Mouse (Mus musculus): Measurements from ENCODE around the gene Hist1h2ap. TPM values are rescaled to one million over a fixed set of nuclear protein-coding genes. Genes with fewer than 3 reads are reported as not detected.
"Not testable (repeated sequence)": the region's sequence is repeated elsewhere in the genome, so short reads cannot be mapped to it uniquely, and the experiment has no call there.

Hist1h2ap gene
- 71.3 and 78.4 TPM in 2 replicates for polyA plus RNA-seq (2012; rRNA removed)

DNA sequence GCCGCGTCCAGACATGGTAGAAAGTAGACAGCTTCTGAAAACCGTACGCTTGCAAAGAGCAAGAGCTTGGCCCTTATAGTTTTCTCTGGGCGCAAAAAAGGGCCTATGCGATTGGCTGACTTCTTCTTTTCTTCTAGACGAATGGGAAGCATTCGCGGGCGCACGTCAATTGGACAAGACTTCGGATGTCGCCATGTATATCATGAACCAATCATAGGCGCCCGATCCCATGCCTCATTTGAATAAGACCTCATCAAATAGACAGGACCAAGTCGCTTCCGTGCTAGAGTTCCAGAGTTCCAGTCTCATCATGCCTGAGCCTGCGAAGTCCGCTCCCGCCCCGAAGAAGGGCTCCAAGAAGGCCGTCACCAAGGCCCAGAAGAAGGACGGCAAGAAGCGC lies at the start of gene Hist1h2ap, which contains the start of gene Hist1h2br:
Hist1h2ap (minus strand) TSS at position 47 of the 400 bp plus-strand sequence.
Hist1h2br (plus strand) TSS at position 283 of the 400 bp plus-strand sequence.
- DNase-seq (ENCODE audit: low read depth): not testable (repeated sequence)

GRCm38 (mm10) chr13:21882760-21883405 lies 49.6 kb upstream of the Hist1h2ap start:
- peak; percentile 65 for DNase-seq (ENCODE audit: low read depth)
- TF ChIP-seq CTCF (IDR thresholded peaks at IDR 0.05; ENCODE audit: borderline replicate concordance, extremely low read depth, insufficient read depth, insufficient read length): no peak
- no peak for TF ChIP-seq POLR2A (IDR thresholded peaks at IDR 0.05; ENCODE audit: borderline replicate concordance, extremely low read depth, insufficient read depth, insufficient read length, poor library complexity, severe bottlenecking)

DNA sequence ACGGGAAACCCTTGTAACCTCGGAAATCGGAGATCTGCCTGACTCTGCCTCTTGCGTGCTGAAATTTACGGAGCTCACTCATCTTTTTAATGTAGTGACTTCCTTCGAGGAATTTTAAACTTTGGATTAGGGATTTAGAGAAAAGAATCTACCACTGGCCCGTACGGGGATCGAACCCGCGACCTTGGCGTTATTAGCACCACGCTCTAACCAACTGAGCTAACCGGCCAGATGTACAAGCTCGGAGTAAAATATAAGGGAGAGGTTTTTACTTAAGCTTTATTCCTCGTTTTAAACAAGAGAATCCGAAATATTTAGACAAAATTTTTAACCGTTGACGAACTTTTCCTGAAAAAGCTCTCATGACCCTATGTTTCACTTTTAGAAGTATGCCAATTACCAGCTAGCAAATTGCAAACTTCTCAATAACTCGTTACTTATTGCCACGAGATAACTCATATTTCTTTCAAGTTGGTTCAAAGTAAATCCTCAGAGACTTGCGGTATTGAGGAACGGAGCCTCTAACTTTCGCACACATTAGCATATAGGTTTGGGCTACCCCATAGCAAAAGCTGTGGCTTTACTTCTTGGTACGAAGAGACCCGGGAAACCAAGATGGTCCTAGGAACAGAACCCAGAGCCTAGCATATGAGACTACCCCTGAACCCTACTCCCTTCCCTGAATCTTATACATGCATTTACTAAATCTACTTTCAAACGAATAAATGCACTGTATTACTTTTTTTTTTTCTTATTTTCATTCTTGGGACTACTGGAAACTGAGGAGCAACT lies 48.8 kb upstream of the Hist1h2ap start:
- TF ChIP-seq CTCF (IDR thresholded peaks at IDR 0.05; ENCODE audit: borderline replicate concordance, extremely low read depth, insufficient read depth, insufficient read length) (no peak), POLR2A (IDR thresholded peaks at IDR 0.05; ENCODE audit: borderline replicate concordance, extremely low read depth, insufficient read depth, insufficient read length, poor library complexity, severe bottlenecking) (no peak)
- peak; percentile 29 for DNase-seq (ENCODE audit: low read depth)

DNA sequence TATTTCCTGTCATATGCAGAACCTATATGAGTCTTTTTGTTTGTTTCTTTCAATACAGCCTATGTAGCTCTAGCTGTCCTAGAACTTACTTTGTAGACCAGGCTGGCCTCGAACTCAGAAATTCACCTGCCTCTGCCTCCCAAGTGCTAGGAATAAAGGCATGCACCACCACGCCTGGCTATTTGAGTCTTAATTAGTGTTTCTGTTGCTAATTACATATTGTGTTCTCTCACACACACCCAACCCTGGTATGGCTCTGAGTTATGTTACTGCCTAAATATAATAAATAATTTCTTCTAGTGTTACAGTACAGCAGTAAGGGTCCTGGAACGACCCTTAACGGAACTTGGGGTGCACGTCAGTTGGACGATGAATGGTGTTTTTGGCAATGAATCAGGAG lies 47.4 kb upstream of the Hist1h2ap start:
- TF ChIP-seq CTCF (IDR thresholded peaks at IDR 0.05; ENCODE audit: borderline replicate concordance, extremely low read depth, insufficient read depth, insufficient read length): no peak
- no peak for TF ChIP-seq POLR2A (IDR thresholded peaks at IDR 0.05; ENCODE audit: borderline replicate concordance, extremely low read depth, insufficient read depth, insufficient read length, poor library complexity, severe bottlenecking)
- DNase-seq (ENCODE audit: low read depth): no peak

GRCm38 (mm10) chr13:21865503-21865902 lies 32.2 kb upstream of the Hist1h2ap start:
- DNase-seq (ENCODE audit: low read depth): not testable (repeated sequence)

DNA sequence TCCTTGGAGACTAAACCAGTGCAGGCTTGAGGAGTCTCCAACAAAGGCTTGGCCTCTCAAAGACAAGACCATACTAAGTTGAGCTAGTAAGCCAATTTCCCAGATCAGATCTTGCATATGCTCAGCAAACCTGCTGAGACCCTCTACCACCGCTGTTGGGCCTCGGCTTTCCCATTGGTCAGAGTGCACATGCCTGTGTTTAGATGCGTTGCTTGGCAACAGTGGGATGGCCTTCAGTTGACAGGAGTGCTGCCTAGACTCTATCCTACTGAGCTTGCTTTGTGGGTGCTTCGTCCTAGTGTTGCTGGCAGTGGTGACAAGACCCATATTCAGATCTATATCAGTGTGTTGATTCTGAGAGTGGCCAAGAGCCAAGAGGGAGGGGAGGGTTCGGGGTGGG lies 28.3 kb upstream of the Hist1h2ap start:
- no peak for TF ChIP-seq CTCF (IDR thresholded peaks at IDR 0.05; ENCODE audit: borderline replicate concordance, extremely low read depth, insufficient read depth, insufficient read length)
- TF ChIP-seq POLR2A (IDR thresholded peaks at IDR 0.05; ENCODE audit: borderline replicate concordance, extremely low read depth, insufficient read depth, insufficient read length, poor library complexity, severe bottlenecking): no peak
- peak; percentile 26 for DNase-seq (ENCODE audit: low read depth)

GRCm38 (mm10) chr13:21855698-21856162 lies 22.4 kb upstream of the Hist1h2ap start:
- no peak for TF ChIP-seq POLR2A (IDR thresholded peaks at IDR 0.05; ENCODE audit: borderline replicate concordance, extremely low read depth, insufficient read depth, insufficient read length, poor library complexity, severe bottlenecking)
- peak; percentile 69 for DNase-seq (ENCODE audit: low read depth)

DNA sequence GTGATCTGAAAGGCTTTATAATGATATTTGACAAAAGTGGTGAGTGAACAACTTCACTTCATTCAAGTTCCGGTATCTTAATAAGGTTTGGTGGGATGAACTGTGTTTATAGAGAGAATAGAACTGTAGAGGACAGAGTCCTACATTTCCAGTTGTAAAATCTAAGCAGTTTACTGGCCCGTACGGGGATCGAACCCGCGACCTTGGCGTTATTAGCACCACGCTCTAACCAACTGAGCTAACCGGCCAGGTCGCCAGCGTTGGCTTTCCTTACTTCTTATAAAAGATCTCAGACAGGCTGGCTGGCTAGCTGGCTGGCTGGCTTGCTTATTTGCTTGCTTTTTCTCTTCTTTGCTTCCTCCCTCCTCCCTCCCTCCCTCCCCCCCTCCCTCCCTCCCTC lies 21.8 kb upstream of the Hist1h2ap start:
- DNase-seq (ENCODE audit: low read depth): peak; percentile 69
- TF ChIP-seq POLR2A (IDR thresholded peaks at IDR 0.05; ENCODE audit: borderline replicate concordance, extremely low read depth, insufficient read depth, insufficient read length, poor library complexity, severe bottlenecking): no peak
- no peak for TF ChIP-seq CTCF (IDR thresholded peaks at IDR 0.05; ENCODE audit: borderline replicate concordance, extremely low read depth, insufficient read depth, insufficient read length)

DNA sequence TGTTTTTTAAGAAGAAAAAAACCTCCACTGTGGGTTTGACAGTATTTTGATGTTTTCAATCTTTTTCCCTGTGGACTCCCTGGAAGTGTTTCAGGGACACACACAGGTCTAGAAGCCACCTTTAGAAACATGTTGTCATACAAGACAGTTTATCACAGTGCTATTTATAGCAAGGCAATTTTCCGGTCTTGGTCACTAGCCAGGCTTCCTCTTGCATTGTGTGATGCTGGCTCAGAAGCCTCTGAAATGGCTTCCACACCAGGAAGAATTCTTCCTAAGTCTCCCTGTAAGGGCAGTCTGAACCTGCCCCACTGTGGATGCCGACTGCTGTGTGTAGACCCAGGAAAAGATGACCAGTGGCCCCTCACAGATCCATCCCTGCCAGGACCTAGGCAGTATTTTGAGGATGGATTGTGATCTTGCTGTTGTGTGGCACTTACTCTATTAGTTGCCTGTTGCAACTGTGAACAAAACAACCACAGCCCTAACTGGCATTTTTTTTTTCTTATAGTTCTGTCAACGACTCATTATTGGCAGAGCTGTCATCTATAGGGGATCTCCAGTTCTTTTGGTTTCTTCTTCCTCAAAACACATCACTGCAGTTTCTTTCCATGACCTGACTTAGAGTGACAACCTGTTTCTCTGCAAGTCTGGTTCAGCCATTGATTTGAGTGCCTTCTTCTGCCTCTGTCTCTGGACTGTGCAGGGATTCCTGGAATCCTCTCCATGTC lies 19.1 kb upstream of the Hist1h2ap start:
- TF ChIP-seq POLR2A (IDR thresholded peaks at IDR 0.05; ENCODE audit: borderline replicate concordance, extremely low read depth, insufficient read depth, insufficient read length, poor library complexity, severe bottlenecking) (no peak), CTCF (IDR thresholded peaks at IDR 0.05; ENCODE audit: borderline replicate concordance, extremely low read depth, insufficient read depth, insufficient read length) (no peak)
- DNase-seq (ENCODE audit: low read depth): peak; percentile 4

DNA sequence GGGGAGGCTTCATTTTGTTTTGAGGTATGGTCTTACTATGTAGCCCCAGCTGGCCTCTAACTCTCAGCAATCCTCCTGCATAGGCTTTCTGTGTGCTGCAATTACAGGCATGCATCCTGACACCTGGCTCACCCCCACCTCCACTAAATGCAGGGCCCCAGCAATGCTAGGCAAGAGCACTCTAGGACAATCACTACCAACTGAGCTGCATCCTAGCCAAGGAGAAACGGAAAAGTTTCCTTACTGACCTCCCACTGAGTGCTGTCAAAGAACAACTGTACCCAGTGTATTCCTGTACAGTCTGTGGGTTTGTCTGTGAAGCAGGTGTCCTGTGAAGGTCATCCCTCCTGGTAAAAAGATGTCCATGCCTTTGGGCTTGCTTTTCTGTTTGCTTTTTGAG lies 17.4 kb upstream of the Hist1h2ap start:
- not testable (repeated sequence) for DNase-seq (ENCODE audit: low read depth)

DNA sequence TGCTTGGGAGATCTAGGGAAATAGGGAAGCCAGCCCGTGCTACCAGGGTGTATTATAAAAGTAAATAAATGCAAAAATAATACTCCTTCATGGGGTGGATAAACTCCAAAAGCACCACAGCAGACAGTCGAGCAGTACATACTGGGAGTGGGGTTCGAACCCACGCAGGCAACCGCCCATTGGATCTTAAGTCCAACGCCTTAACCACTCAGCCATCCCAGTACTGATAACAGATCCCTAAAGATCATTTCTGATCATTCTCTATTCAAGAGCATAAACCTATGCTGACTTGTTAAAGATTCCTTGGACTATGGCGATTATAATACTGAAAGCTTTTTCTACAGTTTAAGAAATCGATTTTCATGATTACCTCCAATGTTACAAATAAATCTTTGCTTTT lies 14.6 kb upstream of the Hist1h2ap start:
- peak; percentile 17 for DNase-seq (ENCODE audit: low read depth)

GRCm38 (mm10) chr13:21846356-21846755 lies 13.0 kb upstream of the Hist1h2ap start:
- DNase-seq (ENCODE audit: low read depth): not testable (repeated sequence)

More for the DNA sequence above, 14.6 kb upstream of the Hist1h2ap start:
- TF ChIP-seq POLR2A (IDR thresholded peaks at IDR 0.05; ENCODE audit: borderline replicate concordance, extremely low read depth, insufficient read depth, insufficient read length, poor library complexity, severe bottlenecking) (no peak), CTCF (IDR thresholded peaks at IDR 0.05; ENCODE audit: borderline replicate concordance, extremely low read depth, insufficient read depth, insufficient read length) (no peak)

DNA sequence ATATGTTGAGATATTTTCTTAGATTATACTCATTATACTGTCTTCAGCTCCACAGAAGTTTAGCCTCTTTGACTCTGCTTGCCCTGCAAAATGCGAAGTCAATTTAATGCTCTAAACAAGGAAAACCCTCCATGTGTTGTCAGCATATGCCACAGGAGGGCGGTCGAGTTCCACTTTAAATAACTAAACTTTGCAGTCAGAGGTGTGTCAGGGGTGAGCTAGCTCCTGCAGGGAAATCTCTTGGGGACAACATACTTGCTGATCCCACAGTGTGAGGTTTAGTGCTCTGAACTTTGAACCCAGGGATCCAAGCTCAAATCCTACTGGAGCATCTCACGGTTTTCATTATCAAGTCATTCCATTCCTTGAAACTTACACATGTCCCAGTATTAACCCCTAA lies 7.2 kb upstream of the Hist1h2ap start:
- not testable (repeated sequence) for DNase-seq (ENCODE audit: low read depth)

- DNase-seq (ENCODE audit: low read depth): not testable (repeated sequence)
Observed at GRCm38 (mm10) chr13:21831418-21832394, 1.6 kb downstream of the Hist1h2ap start, which contains the start of gene Hist1h4n. TSS of gene Hist1h4n (minus strand) at chr13:21832196.

Data from brain, embryonic 14.5 days (tissue).